Mouse (Mus musculus) heart, adult 2 months (tissue): ENCODE measurements around the gene Osbp2.

Source experiments
- CTCF ChIP-seq: fragments of 200-600 bp; IDR thresholded peaks from 2 replicates; pipeline ENCODE4 v1.8.1; 2022; ENCODE audit warnings: antibody characterized with exemption, mild to moderate bottlenecking, moderate library complexity
- EP300 ChIP-seq: fragments of 200-500 bp; IDR thresholded peaks from 2 replicates; pipeline ENCODE4 v1.6.1; 2011; ENCODE audit warnings: low read depth, low read length, control low read depth; ENCODE audit not compliant: insufficient read depth
- POLR2A ChIP-seq: fragments of 200-500 bp; IDR thresholded peaks from 2 replicates; pipeline ENCODE4 v1.6.1; 2011; ENCODE audit warnings: mild to moderate bottlenecking, low read depth, low read length, control low read depth; ENCODE audit not compliant: insufficient read depth

- TF ChIP-seq CTCF (no peak), POLR2A (no peak), EP300 (no peak)
These were observed 192.6 kb downstream of the Osbp2 start for GRCm38 (mm10) chr11:3671000-3671628.
